Mouse (Mus musculus) frontal cortex, adult (tissue): ENCODE data around the gene Mettl16.

ENCODE experiments used
- ATAC-seq: cut with Nextera tagmentation; 2 replicates; pipeline ENCODE4 v1.9.2; 2017; ENCODE audit warnings: mild to moderate bottlenecking, moderate library complexity, mixed read lengths; ENCODE audit not compliant: low TSS enrichment

Mettl16 gene

DNA sequence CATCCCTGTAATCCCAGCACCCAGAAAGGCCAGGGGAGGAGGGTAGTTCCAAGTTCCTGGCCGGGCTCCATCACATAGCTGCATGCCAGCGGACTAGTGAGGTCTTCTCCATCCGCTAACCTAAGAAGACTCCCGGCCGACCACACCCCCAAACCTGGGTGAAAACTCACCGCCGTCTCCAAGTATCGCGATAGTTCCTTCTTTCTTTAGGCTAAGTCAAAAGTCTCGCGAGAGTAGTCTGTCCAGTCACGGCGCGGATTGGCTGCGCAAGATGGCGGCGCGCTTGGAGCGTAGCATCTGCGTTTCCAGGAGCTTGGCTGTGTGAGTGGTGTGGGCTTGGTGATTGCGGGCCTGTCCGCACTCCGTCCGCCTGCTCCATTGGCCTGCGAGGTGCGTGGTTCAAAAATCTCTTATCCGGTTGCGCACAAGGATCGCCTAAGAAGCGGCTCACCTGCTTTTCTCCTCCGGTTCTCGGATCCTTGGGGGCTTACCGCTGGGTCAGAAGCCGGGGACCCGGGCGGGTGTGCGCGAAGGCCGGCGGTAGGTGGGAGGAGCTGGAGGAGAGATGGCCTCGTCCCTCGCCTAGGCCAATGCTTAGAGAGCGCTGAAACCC lies at the start of gene Mettl16:
TSS of gene Mettl16 (plus strand) at position 236 of the 613 bp plus-strand sequence.
- ATAC-seq: peak; percentile 99

DNA sequence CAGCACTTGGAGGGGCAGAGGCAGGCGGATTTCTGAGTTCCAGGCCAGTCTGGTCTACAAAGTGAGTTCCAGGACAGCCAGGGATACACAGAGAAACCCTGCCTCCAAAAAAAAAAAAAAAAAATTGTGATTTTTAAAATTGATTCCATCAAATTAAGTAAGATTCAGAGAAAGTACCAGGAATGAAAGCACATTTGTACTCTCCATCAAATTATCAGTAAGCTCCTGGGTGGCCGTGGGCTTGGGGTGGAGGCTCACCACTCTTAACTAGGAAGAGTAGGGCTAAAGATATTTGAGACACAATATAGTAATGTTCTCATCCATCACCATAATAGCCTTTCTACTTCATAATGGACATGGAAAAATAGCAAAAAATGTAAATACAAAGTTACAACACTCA lies 49.5 kb upstream of the Mettl16 start:
- no peak for ATAC-seq

DNA sequence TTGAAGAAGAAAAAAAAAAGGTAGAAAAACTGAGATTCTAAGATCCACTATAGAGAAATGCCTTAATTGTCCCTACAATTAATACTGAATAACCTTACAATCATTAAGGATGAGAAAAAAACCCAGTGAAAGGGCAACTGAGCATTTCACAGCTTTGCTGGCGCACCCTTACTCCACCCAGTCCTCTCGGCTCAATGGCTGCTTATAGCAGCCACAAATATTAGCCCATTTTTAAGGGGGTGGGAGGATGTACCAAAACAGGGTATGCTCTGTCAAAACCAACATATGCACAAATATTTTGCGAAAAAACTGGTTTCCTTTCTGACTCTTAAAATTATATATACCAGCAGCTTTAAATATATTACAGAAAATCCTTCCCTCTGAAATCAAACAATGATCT lies 48.7 kb upstream of the Mettl16 start:
- no peak for ATAC-seq

DNA sequence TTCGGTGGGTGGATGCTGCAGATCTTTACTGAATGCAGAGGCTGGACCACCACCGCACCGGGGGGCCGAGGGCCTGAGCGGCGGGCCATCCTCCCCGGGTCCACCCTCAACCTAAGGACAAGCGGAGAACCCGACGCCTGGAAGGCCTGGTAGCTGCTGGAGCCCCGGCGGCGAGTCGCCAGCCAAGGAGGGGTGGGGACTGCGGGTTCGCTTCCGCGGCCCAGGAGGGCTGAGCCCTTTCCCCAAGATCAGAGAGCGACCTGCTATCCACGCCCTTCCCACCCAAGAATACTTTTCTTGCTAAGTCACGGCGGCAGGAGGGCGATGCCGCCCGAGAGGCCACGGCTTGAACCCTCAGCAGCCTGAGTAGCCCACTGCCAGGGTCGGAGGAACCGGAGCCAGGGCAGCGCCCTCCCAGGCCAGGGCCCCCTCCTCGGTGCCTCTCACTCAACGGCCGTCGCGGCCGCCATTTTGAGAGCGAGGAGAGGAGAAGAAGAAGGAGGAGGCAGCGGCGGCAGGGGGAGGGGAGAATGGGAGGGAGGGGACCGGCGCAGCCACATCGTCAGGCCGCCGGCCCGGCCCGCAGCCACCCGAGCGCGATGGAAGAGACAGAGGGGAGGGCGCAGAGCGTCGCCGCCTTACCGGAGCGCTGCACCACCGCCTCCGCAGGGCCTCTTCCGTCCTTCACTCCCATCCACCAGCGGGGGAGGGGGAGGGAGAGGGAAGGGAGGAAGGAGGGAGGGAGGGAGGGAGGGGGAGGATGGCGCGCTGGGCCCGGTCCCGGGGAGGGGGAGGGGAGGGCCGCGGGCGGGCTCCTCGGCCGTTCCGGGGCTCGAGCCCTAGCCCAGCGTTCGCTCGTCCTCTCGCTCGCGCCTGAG lies 47.0 kb upstream of the Mettl16 start:
- ATAC-seq: peak; percentile 77

DNA sequence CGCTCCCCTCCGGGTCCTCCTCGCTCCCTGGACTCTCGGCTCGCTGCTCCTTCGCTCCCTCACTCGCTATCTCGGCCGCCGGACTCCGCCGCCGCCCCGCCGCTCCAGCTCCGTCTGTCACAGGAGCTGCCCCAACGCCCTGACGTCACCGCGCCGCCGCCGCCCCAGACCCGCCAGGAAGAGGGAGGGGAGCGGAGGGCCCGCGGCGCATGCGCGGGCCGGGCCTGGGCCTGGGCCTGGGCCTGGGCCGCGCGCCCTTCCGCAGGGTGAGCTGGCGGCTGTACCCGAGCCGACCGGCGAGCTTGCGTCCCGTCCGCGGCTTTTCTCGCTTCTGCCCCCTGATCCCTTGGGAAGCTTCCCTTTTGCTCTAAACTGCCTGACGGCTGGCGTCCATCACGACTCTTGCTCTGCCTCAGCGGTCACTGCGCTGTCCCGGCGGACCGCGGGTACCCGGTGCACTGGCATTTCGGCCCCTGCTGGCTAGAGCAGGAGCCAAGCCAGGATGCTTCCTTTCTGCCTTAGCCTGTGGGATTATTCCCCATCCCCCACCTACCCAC lies 46.3 kb upstream of the Mettl16 start, which contains the start of gene Pafah1b1:
TSS of gene Pafah1b1 (minus strand) at position 436 of the 557 bp plus-strand sequence.
- ATAC-seq: peak; percentile 92

DNA sequence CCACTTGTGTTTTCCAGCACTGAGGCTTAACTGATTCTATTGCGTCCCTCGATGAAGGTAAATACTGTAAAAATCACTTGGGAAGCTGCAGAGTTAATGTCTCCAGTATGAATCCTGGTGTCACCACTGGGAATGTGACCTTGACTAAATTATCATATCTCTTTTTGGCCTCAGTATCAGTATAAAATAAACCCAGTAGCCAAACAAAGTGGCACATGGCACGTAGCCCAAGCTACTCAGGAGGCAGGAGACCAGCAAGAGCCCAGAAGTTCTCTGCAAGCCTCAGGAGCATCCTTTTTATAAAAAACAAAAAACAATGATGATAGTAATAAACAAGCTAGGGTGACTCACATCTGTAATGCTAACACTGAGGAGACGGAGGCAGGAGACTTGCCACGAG lies 45.4 kb upstream of the Mettl16 start:
- no peak for ATAC-seq

DNA sequence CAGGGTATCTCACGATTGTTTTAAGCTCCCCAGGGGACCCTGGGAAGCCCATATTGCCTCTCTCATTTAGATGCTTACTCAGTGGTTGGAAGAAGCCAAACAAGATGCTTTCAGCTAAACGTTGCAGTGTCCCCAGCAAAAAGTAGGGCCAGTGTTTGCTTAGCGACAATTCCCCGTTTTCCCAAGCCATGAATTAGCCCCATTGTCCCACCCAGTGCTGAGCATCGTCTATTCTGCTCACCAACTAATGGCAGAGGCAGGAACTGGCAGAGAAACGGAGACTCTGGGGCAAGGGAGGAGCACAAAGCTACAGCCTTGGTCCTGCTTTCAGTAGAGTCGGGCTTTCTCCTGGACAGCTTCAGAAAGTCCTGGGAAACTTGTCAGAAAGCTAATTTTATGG lies 35.7 kb upstream of the Mettl16 start:
- peak; percentile 44; the same call in 1 of the 2 replicates for ATAC-seq

DNA sequence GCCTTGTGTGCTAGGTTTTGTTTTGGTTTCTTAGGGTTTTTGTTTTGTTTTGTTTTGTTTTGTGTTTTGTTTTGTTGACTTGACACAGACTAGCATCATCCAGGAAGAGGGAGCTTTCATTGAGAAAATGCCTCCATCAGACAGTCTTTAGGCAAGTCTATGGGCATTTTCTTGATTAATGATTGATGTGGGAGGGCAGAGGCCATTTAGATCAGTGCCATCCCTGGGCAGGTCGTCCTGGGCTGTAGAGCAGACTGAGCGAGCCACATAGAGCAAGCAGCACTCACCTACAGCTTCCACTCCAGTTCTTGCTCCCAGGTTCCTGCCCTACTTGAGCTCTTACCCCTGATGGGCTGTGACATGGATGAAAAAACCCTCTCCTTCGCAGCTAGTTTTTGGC lies 32.8 kb upstream of the Mettl16 start:
- ATAC-seq: no peak

DNA sequence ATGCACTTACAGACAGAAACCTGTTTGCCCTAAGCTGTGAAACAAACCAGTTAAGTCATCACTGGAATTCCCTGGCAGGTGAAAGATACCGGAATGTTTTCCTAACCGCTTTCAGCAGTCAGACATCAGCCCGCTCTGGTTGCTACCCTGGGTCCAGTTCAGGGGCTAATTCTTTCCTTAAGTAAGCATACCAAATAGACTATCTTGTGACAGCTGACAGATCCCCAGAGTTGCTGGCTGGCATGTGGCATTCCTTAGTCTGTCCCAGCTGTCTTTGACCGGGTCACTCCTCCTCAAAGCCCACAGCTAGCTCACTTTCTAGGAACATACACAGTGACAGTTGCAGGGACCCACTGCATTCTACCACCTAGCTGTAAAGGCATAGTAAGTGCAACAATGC lies 22.6 kb upstream of the Mettl16 start:
- no peak for ATAC-seq

DNA sequence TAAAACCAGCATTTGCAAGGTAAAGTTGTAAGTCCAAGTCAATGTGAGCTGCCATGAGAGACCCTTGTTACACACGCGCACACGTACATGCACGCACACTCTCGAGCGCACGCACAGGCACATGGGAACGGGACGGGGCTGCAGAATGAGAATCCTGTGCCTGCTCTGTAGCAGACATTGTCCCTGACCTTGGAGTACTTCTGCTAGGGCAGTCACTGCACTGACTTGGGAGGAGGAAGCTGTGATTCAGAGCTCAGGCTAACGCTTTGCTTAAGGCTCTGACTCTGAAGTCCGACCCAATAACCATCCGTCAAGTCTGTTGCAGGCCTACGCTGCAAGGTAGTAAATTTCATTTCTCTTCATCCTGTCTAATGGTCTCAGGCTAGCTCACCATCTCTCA lies 21.4 kb upstream of the Mettl16 start:
- no peak for ATAC-seq

DNA sequence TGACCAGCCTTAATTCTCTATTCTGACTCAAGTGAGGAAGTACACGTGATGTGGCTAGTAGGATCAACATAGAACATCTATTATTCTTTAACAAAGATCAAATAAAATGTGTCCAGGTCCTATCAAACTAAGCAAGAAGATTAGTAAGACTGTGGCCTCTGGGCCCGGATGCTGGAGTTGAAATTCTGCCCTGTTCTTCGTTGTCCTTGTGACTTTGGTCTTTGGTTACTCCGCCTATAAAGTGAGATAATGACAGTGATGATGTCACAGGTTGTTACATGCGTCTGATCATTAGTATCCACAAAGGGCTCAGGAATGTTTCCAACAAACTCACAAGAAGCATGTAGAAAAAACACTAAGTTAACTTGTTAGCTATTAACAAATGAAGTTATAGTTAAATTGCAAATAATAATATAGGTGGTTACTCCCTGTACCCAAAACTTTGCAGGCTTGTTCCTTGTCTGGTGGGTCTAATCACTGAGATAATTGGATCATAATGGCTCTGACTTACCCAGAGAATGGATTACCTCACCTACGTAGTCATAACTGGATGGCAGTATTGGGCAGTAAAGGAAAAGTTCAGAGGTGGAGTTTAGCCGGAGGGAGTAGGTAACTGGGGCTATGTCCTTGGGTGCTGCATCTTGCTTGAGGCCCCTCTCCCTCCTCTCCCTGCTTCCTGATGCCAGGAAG lies 19.8 kb upstream of the Mettl16 start:
- ATAC-seq: no peak

DNA sequence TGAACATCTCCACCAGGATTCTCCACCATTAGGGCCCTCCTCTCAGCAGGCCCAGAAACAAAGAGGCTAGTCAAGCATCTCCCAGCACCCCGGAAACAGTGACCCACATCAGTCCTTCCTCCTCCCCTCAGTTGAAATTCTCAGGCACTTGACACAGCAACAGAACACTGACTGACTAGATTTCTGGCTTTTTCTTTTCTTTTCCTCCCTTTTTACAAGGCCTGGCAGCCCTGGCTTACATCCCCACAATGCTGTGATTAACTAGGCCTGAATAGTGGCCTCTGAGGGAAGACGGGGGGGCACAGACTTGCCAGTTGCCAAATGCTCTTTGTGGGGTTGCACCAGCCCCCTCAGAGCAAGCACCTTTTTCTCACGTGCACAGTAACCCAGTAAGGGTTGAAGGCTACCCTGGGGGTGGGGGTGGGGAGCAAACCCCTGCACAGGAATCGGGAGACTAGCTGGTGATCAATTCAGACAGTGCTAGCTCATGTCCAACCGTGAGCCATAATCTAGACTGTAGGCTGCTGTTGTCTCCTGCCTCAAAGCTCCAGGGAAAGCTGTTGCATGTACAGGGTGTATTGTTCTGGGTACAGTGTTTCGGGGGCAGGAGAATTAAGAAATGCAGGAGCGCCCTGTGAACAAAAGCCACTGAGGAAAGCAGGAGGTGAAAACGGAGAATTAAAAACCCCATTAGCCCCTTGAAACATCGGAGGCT lies 19.1 kb upstream of the Mettl16 start:
- ATAC-seq: no peak

DNA sequence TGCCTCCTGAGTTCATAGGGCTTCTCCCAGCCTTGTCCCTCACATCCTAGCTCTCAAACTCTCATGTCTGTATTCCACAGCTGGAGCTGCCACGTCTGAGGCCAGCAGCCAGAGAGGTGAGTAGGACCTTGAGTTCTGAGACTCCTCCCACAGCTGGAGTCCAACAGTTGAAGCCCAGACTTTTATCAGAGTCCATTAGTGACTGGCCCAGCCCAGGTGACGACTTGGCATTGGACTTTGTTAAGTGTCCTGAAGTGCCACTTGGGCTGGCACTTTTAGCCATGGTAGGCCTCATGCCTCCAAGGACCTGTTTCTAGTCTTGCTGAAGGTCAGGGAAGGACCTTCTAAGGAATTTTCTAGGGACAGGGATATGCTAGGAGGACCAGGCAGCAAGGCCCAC lies 14.0 kb upstream of the Mettl16 start:
- ATAC-seq: no peak

DNA sequence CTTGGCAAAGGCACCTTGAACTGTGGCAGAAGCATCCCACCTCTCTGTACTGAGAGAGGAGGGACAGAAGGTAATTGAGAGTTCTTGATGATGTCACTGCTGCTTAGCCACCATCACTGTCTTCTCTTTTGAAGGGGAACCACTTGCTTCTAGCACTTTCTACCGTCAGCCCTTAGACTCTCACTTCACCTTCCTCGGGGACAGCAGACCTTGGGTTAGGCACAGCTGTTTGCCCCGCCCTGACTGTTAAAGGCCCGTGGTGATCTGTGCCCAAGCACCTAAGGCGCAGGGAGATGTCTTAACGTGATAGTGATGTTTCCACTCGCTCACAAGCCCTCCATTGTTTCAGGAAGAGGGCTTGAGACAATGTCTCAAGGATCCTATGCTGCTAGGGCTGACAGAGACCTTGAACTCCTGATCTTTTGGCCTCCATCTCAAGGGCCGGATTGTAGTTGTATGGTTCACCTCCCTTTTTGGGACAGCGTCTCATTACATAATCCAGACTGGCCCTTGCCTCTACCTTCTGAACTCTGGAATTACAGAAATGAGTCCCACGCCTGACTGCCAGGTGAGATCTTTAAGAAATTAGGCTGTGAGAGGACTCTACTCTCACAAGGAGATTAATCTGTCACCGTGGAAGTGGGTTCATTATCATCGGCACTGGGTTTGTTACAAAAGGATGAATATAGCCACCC lies 9.5 kb upstream of the Mettl16 start:
- no peak for ATAC-seq

DNA sequence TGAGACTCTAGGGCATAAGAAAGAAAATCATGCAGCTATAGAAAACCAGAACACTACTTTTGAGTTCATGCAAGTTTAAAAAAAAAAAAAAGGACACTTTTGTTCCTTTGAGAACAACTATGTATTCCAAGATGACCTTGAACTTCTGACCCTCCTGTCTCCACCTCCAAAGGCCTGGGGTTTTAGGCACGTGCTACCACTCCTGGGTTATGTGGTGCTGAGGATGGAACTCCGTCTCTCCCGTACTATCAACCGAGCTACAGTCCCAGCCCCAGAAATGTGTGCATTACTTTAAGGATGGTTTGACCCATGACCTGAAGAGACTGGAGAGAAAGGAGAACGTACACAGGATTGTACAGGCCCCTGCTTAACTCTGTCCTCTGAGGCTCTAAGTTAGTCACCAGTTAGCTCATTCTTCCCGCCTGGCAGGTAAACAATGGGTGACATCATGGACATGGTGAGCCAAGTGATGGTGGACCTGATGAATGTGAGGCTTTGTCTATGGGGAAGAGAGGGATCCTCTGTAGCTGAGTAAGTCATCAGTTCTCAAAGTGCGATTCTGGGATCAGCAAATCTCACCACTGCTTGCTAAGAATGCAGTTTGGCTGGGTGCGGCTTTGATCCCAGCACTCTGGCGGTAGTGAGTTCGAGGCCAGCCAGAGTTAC lies 6.5 kb upstream of the Mettl16 start:
- peak; percentile 31; the same call in 1 of the 2 replicates for ATAC-seq

DNA sequence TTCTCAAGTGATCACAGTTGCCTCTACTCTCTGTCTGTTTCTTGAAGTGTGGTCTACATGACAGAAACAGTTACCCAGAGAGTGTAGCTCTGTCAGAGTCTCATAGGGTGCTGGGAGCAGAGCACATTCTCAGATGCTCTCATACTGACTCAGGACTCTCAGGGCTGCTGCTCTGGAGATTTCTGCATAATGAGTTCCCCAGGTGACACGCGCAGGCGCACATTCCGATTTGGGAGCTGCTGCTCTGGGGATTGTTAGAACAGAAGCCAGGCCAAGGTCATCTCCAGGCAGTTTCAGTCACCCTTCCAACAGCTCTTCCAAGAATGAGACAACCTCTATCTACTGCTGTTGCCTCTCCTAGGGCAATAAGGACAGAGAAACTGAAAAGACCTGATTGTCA lies 3.2 kb upstream of the Mettl16 start:
- ATAC-seq: no peak

DNA sequence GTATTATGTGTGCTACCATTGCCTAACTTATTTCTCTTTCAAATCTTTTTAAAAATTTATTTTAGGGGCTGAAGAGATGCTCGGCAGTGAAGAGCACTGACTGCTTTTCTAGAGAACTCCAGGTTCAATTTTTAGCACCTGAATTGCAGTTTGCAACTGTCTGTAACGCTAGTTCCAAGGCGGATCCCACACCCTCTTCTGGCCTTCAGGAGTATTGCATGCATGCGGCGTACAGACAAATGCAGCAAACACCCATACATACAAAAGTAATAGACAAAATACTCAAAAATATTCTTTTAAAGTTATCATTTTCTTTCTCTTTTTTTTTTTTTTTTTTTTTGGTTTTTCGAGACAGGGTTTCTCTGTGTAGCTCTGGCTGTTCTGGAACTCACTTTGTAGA lies 2.6 kb upstream of the Mettl16 start:
- no peak for ATAC-seq

DNA sequence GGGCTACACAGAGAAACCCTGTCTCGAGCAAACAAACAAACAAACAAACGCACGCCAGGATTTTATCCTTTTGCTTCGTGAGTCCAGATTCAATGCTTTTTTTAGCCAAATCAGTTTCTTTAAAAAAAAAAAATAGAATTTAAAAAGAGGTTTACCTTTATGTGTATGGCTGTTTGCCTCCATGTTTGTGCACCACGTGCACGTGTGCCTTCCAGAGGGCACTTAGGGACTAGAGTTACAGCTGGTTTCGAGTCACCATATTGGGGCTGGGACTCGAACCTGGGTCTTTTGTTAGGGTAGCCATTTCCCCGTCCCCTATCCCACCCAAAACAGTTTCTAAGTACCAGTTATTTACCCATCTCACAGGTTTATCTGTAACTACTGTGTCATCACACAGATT lies 593 bp upstream of the Mettl16 start:
- no peak for ATAC-seq

DNA sequence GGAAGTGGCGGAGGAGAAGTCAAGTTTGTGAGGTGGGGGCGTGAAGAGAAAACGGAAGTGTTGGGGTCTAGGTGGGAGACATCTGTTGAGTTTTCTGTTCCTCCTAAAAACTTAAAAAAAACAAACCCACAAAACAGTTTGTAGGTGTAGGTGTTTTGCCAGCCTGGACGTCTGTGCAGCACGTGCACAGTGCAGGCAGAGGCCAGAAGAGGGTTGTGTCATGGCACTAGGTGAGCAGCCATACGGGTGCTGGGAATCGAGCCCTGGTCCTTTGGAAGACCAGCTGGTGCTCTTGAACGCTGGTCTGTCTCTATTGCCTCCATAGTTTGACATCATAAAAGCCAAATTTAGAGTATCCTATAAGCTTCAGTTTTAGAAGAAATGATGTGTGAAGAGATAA lies 604 bp downstream of the Mettl16 start:
- peak; percentile 29; the same call in 1 of the 2 replicates for ATAC-seq

DNA sequence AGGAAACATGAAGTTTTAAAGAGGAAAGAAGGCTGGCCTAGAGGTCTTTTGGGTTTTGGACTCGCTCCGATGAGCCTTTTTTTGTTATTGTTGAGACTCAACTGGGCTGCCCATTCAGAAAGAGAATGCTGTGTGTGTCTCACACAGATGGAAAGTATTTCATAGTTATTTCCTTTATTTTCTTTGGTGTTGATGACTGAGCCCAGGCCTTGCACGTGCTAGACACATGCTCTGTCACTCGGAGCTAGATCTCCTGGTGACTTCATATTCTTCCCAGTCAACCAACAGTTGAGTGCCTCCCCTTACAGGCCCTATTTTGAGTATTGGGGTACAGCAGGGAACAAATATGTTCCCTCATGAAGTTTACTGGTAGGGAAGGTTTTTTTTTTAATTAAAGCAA lies 1.0 kb downstream of the Mettl16 start:
- ATAC-seq: no peak

DNA sequence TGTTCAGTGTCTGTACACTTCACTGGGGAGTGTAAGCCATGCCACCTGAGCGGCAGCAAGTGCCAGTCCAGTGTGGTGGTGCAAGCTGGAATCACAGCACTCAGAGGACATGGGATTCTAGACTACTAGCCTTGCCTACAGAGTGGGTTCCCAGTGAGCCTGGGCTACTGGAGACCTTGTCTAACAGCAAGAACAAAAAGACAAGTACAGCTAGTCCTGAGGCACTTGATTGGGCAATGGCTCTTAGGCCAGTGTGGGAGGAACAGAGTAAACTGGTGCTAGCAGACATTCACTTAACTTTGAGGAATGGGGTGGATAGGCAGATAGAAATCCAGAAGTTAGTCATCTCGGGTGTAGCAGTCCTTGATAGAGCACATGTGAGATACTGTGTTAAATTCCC lies 1.8 kb downstream of the Mettl16 start:
- ATAC-seq: no peak
